Mouse (Mus musculus) Patski (cell line): ENCODE measurements around the gene Mns1. TPM values are rescaled to one million over a fixed set of nuclear protein-coding genes. Genes with fewer than 3 reads are reported as not detected.
"Not testable (repeated sequence)": the region's sequence is repeated elsewhere in the genome, so short reads cannot be mapped to it uniquely, and the experiment has no call there.

ENCODE experiments used
- ATAC-seq: fragments of 100-300 bp; one replicate; pipeline ENCODE4 v1.8.0; 2021
- CTCF ChIA-PET: fragments of 350-600 bp; sonication (Branson Sonifier 250); formaldehyde crosslinking; loops from one replicate; lab custom pipeline; 2022; ENCODE audit warnings: inconsistent platforms; lab: Charles Lee
- POLR2A ChIA-PET: fragments of 350-600 bp; sonication (Branson Sonifier 250); formaldehyde crosslinking; loops from one replicate; lab custom pipeline; 2022; ENCODE audit warnings: antibody characterized with exemption, inconsistent platforms; lab: Charles Lee
- DNase-seq: peaks from one replicate; pipeline ENCODE4 v3.0.0-alpha.2; 2011; ENCODE audit warnings: low read depth, low spot score
- H3K27me3 ChIP-seq: fragments of 371-371 bp; one replicate; pipeline ENCODE4 v1.5.1; 2021
- CTCF ChIP-seq: fragments of 100-300 bp; IDR thresholded peaks from one replicate; pipeline ENCODE4 v1.5.1; 2021
- in situ Hi-C: fragments of 300-500 bp; cut with MboI; formaldehyde crosslinking; loops from 3 replicates; pipeline ENCODE4 v1.11.1; 2018; ENCODE audit warnings: low pct_unique_long_range_greater_than_20kb, mixed read lengths
- polyA plus RNA-seq: library from polyadenylated mRNA; unstranded; gene quantifications from one replicate; pipeline ENCODE4 v1.2.3, GENCODE M21; 2021

Mns1 gene
- polyA plus RNA-seq: 5.5 TPM

GRCm38 (mm10) chr9:72437822-72438701 lies at the start of gene Mns1:
Mns1 (plus strand) TSS chr9:72438011.
- in situ Hi-C loops: no loop called here
- ATAC-seq: peak; percentile 98
- ChIA-PET CTCF (interaction anchor here (0.7 to 2.9 kb wide), 2 partner anchors 10 to 32 kb away, joined by 3 to 14 read pairs; no protein-coding TSS in a partner anchor), POLR2A (no interaction called here)
- no peak for TF ChIP-seq CTCF
- peak; percentile 73 for DNase-seq
- H3K27me3 ChIP-seq: peaks cover 18% of the 10 kb centered on the region

GRCm38 (mm10) chr9:72388934-72389333 lies 48.9 kb upstream of the Mns1 start:
- H3K27me3 ChIP-seq: no peaks in the 10 kb centered on the region
- no peak for TF ChIP-seq CTCF
- ChIA-PET POLR2A (interaction anchor here (0.6 kb wide), 1 partner anchor 25 kb away, joined by 3 read pairs; no protein-coding TSS in a partner anchor), CTCF (interaction anchor here (1.5 to 1.7 kb wide), 2 partner anchors 19 to 23 kb away, joined by 3 to 4 read pairs; no protein-coding TSS in a partner anchor)
- ATAC-seq (no peak), DNase-seq (no peak)
- in situ Hi-C loops: no loop called here

DNA sequence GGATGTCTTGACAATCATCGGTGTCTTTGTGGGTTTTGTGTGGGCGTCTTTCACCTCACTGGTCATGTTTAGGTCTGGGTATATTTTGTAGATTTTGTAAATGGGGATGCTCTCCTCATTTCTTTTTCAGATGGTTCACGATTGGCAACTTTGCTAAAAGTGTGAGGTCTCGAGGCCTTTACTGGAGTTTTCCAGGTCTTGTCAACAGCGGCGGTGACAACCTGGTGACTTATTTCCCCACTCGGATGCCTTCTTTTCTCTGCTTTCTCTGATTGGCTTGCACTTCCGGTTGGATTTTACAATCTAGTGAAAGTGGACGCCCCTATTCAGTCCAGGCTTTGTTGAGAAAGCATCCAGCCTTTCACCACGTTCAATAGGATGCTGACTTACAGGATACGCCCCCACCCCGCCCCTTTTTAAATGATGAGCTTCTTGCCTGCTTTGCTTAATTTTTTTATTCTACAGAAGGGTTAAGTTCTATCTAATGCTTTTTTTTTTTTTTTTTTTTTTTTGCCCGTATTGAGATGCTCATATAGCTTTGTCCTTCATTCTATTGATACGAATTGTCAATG lies 48.3 kb upstream of the Mns1 start:
- in situ Hi-C loops: no loop called here
- TF ChIP-seq CTCF: no peak
- DNase-seq: no peak
- no peak for ATAC-seq
- H3K27me3 ChIP-seq: no peaks in the 10 kb centered on the region
- POLR2A ChIA-PET: interaction anchor here (0.5 to 0.7 kb wide), 4 partner anchors 10 to 84 kb away, joined by 3 to 5 read pairs (median 3); no protein-coding TSS in a partner anchor
- CTCF ChIA-PET: interaction anchor here (1.5 to 1.7 kb wide), 2 partner anchors 18 to 22 kb away, joined by 3 to 4 read pairs; no protein-coding TSS in a partner anchor

DNA sequence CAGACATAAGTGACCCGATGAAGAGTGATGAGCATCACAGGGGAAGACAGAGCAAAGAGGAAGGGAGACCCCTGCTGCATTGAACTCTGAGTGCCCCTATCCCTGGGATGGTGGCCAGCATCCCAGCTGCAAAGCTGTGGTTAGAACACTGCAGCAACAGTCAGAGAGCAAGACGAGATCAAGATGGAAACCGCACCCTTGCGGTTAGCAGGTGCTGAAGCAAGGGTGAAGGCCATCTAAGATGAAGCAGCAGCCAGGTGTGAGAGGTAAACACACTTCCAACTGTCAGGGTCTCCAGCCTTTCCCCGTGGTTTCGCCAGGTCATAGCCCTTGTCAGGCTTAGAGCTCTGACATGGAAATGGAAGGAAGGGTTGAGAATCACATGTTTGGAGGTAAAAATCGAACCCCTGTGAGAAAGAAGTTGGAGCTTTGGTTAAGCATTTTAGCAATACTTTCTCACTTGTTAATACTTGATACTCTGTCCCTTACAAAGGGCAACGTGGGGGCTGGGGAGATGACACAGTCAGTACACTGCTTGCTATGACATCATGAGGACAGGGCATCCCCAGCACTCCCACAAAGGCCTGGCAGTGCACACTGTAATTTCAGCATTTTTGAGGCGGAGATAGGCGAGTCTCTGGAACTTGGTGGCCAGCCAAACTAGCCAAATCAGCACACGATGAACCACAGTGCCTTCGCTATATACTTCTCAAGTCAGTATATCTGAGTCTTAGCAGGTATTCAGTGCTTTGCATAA lies 47.3 kb upstream of the Mns1 start:
- DNase-seq (no peak), ATAC-seq (no peak)
- in situ Hi-C loops: no loop called here
- ChIA-PET CTCF (interaction anchor here (1.5 to 1.7 kb wide), 2 partner anchors 17 to 21 kb away, joined by 3 to 4 read pairs; no protein-coding TSS in a partner anchor), POLR2A (interaction anchor here (0.5 to 0.7 kb wide), 3 partner anchors 11 to 85 kb away, joined by 3 to 5 read pairs (median 3); no protein-coding TSS in a partner anchor)
- no peak for TF ChIP-seq CTCF
- no peaks in the 10 kb centered on the region for H3K27me3 ChIP-seq

DNA sequence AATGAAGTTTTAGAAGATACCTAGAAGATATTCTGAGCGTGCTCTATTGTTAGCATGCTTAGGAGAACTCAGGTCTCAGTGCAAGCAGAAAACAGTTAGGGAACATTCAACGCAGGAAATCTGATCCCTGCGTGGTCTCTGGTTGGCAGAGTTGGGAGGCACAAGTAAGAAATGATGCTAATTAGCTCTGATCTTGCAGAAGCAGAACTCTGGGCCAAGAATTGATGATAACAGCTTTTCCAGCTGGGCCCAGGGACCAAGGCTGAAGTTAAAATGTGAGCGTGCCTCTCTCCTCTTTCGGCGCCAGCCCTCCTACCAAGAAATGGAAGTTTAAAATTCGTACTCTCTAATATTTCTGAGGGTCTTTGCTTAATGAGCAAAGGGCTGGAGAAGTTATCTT lies 45.1 kb upstream of the Mns1 start:
- ChIA-PET POLR2A (interaction anchor here (0.6 kb wide), 1 partner anchor 709 kb away, joined by 3 read pairs; no protein-coding TSS in a partner anchor), CTCF (interaction anchor here (1.1 to 2.4 kb wide), 2 partner anchors 15 to 31 kb away, joined by 3 to 15 read pairs; no protein-coding TSS in a partner anchor)
- no peak for TF ChIP-seq CTCF
- ATAC-seq: no peak
- in situ Hi-C loops: no loop called here
- DNase-seq: no peak
- no peaks in the 10 kb centered on the region for H3K27me3 ChIP-seq

DNA sequence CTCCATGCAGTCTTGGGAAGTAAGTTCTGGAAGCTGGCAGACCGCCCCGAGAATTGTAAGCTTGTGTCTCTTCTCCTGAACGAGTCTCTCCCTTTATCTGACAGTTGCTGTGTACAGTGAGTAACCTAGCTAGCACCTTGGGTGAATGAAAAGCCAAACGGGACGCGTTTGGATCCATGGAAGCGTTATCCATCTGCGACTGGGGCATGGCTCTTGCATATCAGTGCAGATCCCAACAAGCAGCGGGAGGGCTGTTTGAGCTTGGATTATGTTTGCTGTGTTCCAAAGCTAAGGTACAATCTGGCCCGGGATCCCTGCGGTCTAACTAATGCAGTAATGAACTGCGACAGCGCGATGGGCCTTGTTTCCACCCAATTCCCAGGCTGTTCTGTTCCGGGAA lies 44.6 kb upstream of the Mns1 start:
- POLR2A ChIA-PET: no interaction called here
- ATAC-seq: no peak
- no peaks in the 10 kb centered on the region for H3K27me3 ChIP-seq
- DNase-seq: no peak
- in situ Hi-C loops: no loop called here
- TF ChIP-seq CTCF: no peak
- CTCF ChIA-PET: interaction anchor here (1.1 to 2.4 kb wide), 2 partner anchors 15 to 31 kb away, joined by 3 to 15 read pairs; no protein-coding TSS in a partner anchor

- in situ Hi-C loops: no loop called here
- ChIA-PET CTCF (interaction anchor here (2.4 kb wide), 1 partner anchor 14 kb away, joined by 15 read pairs; no protein-coding TSS in a partner anchor), POLR2A (interaction anchor here (0.7 kb wide), 1 partner anchor 565 kb away, joined by 3 read pairs; no protein-coding TSS in a partner anchor)
- no peak for TF ChIP-seq CTCF
- no peak for ATAC-seq
- no peaks in the 10 kb centered on the region for H3K27me3 ChIP-seq
- DNase-seq: no peak
Measured at GRCm38 (mm10) chr9:72393869-72394341, 43.9 kb upstream of the Mns1 start.

DNA sequence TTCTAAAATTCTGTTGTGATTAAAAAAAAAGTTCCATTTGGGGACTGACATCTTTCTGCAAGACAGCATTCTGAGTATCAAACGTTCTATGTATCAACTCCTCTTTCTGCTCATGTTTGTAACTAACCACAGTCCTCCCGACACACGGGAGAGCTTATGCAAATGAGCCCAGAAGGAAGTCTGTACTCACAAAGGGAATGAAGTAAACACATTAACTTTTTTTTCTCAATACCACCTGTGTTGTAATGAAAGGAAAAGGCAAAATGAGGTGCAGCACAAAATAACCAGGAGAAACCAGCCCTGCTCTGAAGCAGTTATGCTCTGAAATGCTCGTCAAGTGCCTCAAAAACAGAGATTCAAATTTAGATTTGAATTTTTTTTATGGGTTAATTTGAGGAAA lies 37.7 kb upstream of the Mns1 start:
- in situ Hi-C loops: no loop called here
- no peak for DNase-seq
- peaks cover 3% of the 10 kb centered on the region for H3K27me3 ChIP-seq
- POLR2A ChIA-PET: no interaction called here
- no peak for TF ChIP-seq CTCF
- CTCF ChIA-PET: interaction anchor here (0.7 to 1.6 kb wide), 3 partner anchors 8 to 17 kb away, joined by 3 to 4 read pairs (median 4); no protein-coding TSS in a partner anchor
- ATAC-seq: no peak

DNA sequence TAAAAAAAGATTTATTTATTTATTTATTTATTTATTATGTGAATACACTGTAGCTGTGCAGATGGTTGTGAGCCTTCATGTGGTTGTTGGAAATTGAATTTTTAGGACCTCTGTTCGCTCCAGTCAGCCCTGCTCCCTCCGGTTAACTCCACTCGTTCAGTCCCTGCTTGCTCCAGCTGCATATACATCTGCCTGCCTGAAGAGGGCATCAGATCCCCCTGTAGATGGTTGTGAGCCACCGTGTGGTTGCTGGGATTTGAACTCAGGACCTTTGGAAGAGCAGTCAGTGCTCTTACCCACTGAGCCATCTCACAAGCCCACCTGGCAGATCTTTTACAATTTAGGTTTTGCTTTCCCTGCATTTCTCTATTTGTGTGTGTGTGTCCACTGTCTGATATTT lies 36.0 kb upstream of the Mns1 start:
- in situ Hi-C loops, ATAC-seq, DNase-seq, CTCF ChIA-PET, H3K27me3 ChIP-seq, POLR2A ChIA-PET: not testable (repeated sequence)
- peak; percentile 45 for TF ChIP-seq CTCF
